Mouse (Mus musculus): ENCODE data around the gene 4930402F06Rik. TPM values are rescaled to one million over a fixed set of nuclear protein-coding genes. Genes with fewer than 3 reads are reported as not detected.

Gene 4930402F06Rik
- total and polyA plus RNA-seq, 2 experiments from 2014 or later = not detected

GRCm38 (mm10) chr2:35430806-35431205 lies 33.8 kb upstream of the 4930402F06Rik start:
- Histone ChIP-seq H3K27ac (ENCODE audit: low read depth, low read length) (no peak overlapping the region), H3K4me3 (ENCODE audit: low read depth, low read length) (no peak overlapping the region), H3K4me2 (ENCODE audit: low read depth) (no peak overlapping the region), H3K9ac (no peak overlapping the region), H3K4me1 (ENCODE audit: insufficient read depth) (no peaks in the 10 kb centered on the region), H3K27me3 (ENCODE audit: insufficient read depth, low read length) (no peaks in the 10 kb centered on the region), H3K36me3 (ENCODE audit: insufficient read depth) (no peaks in the 10 kb centered on the region), H3K9me3 (ENCODE audit: low read length) (no peaks in the 10 kb centered on the region)
- DNase-seq (no peak), ATAC-seq (no peak)
- TF ChIP-seq CTCF (IDR thresholded peaks at IDR 0.05; ENCODE audit: low read depth) = no peak
- 82% methylated on average over 8 of the region's 8 CpGs for WGBS

GRCm38 (mm10) chr2:35428615-35429300 lies 31.8 kb upstream of the 4930402F06Rik start:
- Histone ChIP-seq H3K9ac (no peak overlapping the region), H3K4me1 (ENCODE audit: insufficient read depth) (no peaks in the 10 kb centered on the region), H3K27ac (ENCODE audit: low read depth, low read length) (no peak overlapping the region), H3K9me3 (ENCODE audit: low read length) (no peaks in the 10 kb centered on the region), H3K36me3 (ENCODE audit: insufficient read depth) (no peaks in the 10 kb centered on the region), H3K27me3 (ENCODE audit: insufficient read depth, low read length) (no peaks in the 10 kb centered on the region), H3K4me3 (ENCODE audit: low read depth, low read length) (no peak overlapping the region), H3K4me2 (ENCODE audit: low read depth) (no peak overlapping the region)
- TF ChIP-seq CTCF (IDR thresholded peaks at IDR 0.05; ENCODE audit: low read depth) = no peak
- ATAC-seq = no peak
- WGBS = 88% methylated on average over 4 of the region's 4 CpGs
- DNase-seq = no peak

- Histone ChIP-seq H3K4me2 (ENCODE audit: low read depth) (no peak overlapping the region), H3K9me3 (ENCODE audit: low read length) (no peaks in the 10 kb centered on the region), H3K27me3 (ENCODE audit: insufficient read depth, low read length) (no peaks in the 10 kb centered on the region), H3K4me1 (ENCODE audit: insufficient read depth) (no peaks in the 10 kb centered on the region), H3K36me3 (ENCODE audit: insufficient read depth) (no peaks in the 10 kb centered on the region), H3K4me3 (ENCODE audit: low read depth, low read length) (no peak overlapping the region), H3K27ac (ENCODE audit: low read depth, low read length) (no peak overlapping the region), H3K9ac (no peak overlapping the region)
- WGBS = 65% methylated on average over 2 of the region's 2 CpGs
- ATAC-seq (no peak), DNase-seq (no peak)
- no peak for TF ChIP-seq CTCF (IDR thresholded peaks at IDR 0.05; ENCODE audit: low read depth)
These were observed 30.6 kb upstream of the 4930402F06Rik start for GRCm38 (mm10) chr2:35427559-35427958.

GRCm38 (mm10) chr2:35423711-35424339 lies 26.9 kb upstream of the 4930402F06Rik start:
- no peaks in the 10 kb centered on the region for H3K9me3 ChIP-seq (ENCODE audit: low read length)
- no peaks in the 10 kb centered on the region for H3K4me1 ChIP-seq (ENCODE audit: insufficient read depth)
- no peak for TF ChIP-seq CTCF (IDR thresholded peaks at IDR 0.05; ENCODE audit: low read depth)
- ATAC-seq = no peak
- H3K27ac ChIP-seq (ENCODE audit: low read depth, low read length) = no peak overlapping the region
- H3K27me3 ChIP-seq (ENCODE audit: insufficient read depth, low read length) = no peaks in the 10 kb centered on the region
- H3K36me3 ChIP-seq (ENCODE audit: insufficient read depth) = no peaks in the 10 kb centered on the region
- no peak overlapping the region for H3K4me2 ChIP-seq (ENCODE audit: low read depth)
- H3K9ac ChIP-seq = no peak overlapping the region
- 97% methylated on average over 1 of the region's 1 CpGs for WGBS
- no peak overlapping the region for H3K4me3 ChIP-seq (ENCODE audit: low read depth, low read length)
- DNase-seq = no peak

GRCm38 (mm10) chr2:35422384-35422783 lies 25.4 kb upstream of the 4930402F06Rik start:
- Histone ChIP-seq H3K9ac (no peak overlapping the region), H3K4me3 (ENCODE audit: low read depth, low read length) (no peak overlapping the region), H3K9me3 (ENCODE audit: low read length) (no peaks in the 10 kb centered on the region), H3K4me1 (ENCODE audit: insufficient read depth) (no peaks in the 10 kb centered on the region), H3K4me2 (ENCODE audit: low read depth) (no peak overlapping the region), H3K27me3 (ENCODE audit: insufficient read depth, low read length) (no peaks in the 10 kb centered on the region), H3K27ac (ENCODE audit: low read depth, low read length) (no peak overlapping the region), H3K36me3 (ENCODE audit: insufficient read depth) (no peaks in the 10 kb centered on the region)
- no peak for DNase-seq
- WGBS = 80% methylated on average over 3 of the region's 3 CpGs
- ATAC-seq = no peak
- no peak for TF ChIP-seq CTCF (IDR thresholded peaks at IDR 0.05; ENCODE audit: low read depth)

GRCm38 (mm10) chr2:35420681-35421080 lies 23.7 kb upstream of the 4930402F06Rik start:
- no peak for ATAC-seq
- no peak overlapping the region for H3K9ac ChIP-seq
- no peak overlapping the region for H3K4me3 ChIP-seq (ENCODE audit: low read depth, low read length)
- no peak for TF ChIP-seq CTCF (IDR thresholded peaks at IDR 0.05; ENCODE audit: low read depth)
- DNase-seq = no peak
- no peak overlapping the region for H3K27ac ChIP-seq (ENCODE audit: low read depth, low read length)
- no peaks in the 10 kb centered on the region for H3K9me3 ChIP-seq (ENCODE audit: low read length)
- H3K36me3 ChIP-seq (ENCODE audit: insufficient read depth) = no peaks in the 10 kb centered on the region
- no peaks in the 10 kb centered on the region for H3K4me1 ChIP-seq (ENCODE audit: insufficient read depth)
- no peaks in the 10 kb centered on the region for H3K27me3 ChIP-seq (ENCODE audit: insufficient read depth, low read length)
- no peak overlapping the region for H3K4me2 ChIP-seq (ENCODE audit: low read depth)
- 85% methylated on average over 1 of the region's 1 CpGs for WGBS

- Histone ChIP-seq H3K4me2 (ENCODE audit: low read depth) (no peak overlapping the region), H3K4me1 (ENCODE audit: insufficient read depth) (no peaks in the 10 kb centered on the region), H3K9ac (no peak overlapping the region), H3K9me3 (ENCODE audit: low read length) (no peaks in the 10 kb centered on the region), H3K27me3 (ENCODE audit: insufficient read depth, low read length) (no peaks in the 10 kb centered on the region), H3K36me3 (ENCODE audit: insufficient read depth) (no peaks in the 10 kb centered on the region), H3K27ac (ENCODE audit: low read depth, low read length) (no peak overlapping the region), H3K4me3 (ENCODE audit: low read depth, low read length) (no peak overlapping the region)
- WGBS = 95% methylated on average over 2 of the region's 2 CpGs
- DNase-seq (no peak), ATAC-seq (no peak)
- TF ChIP-seq CTCF (IDR thresholded peaks at IDR 0.05; ENCODE audit: low read depth) = no peak
These were observed 22.7 kb upstream of the 4930402F06Rik start for GRCm38 (mm10) chr2:35419671-35420070.

All from forebrain, postnatal 0 days (tissue).